8 mouse cellular contexts compared by ENCODE assay signal in the genomic region with DNA sequence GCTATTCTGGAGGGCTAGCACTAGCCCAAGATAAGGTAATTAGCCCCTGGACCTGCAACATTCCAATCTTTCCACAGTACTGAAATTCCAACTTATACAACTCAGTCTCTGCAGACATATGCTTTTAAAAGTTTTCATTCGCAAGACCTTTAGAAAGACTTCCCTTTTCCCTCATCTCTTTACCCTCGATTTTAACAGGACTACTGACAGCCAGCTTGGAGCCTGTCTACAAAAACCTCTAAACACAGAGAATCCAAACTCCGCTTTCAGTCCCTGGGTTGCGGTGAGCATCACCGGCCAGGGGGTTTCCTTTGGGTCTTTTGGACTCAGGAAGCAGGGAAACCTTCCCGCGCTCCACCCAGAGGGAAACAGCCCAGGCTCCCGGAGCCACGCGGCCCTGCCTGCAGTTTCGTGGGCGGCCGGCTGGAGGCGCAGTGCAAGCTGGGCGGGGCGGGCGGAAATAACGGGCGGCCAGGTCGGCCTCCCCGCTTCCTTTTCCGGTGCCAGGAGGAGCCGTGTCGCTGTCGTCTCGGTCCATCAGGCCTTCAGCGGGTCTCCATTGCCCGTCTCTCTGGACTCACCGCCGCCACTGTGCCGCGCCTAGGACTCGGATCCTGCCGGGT. TPM values are rescaled to one million over a fixed set of nuclear protein-coding genes. Genes with fewer than 3 reads are reported as not detected.
DNase-seq lines count a peak whose midpoint lies in the region; ATAC-seq lines count a peak whose summit lies in the region.

Gene Mapk1ip1l (plus strand): TSS at position 482 of the 623 bp plus-strand sequence.

- ATAC-seq in inflammation-experienced regulatory T-cells, adult 6 months: peak; percentile 89
- peak; percentile 89 for ATAC-seq in megakaryocyte-erythroid progenitor cell, adult 5-6 weeks (replicated peaks; ENCODE audit: low FRiP score, low TSS enrichment, poor library complexity, severe bottlenecking)

- intact Hi-C loops in gastrocnemius, postnatal 14 days (cut with DNase I; ENCODE audit: low total_unique reads): no loop called here
- intact Hi-C loops in left cerebral cortex, postnatal 10 days (cut with DNase I): no loop called here

- DNase-seq in adipocyte (ENCODE audit: low spot score): peak; percentile 78
- peak; percentile 91 for DNase-seq in embryo, embryonic 10 days (ENCODE audit: low spot score)
- DNase-seq in gastrocnemius, postnatal 14 days: peak; percentile 92
- peak; percentile 84 to 92 for DNase-seq in left cerebral cortex, postnatal 10 days (ENCODE audit: extremely low spot score in 1 of 2, low spot score in 2 of 2)
- DNase-seq in right cerebral cortex, postnatal 25 days: peak; percentile 92
- peak; percentile 88 to 94 for DNase-seq in urinary bladder, postnatal 4 days (ENCODE audit: low spot score in 2 of 2)

RNA-seq across cellular contexts. Expression of gene Mapk1ip1l, which starts in this region (rescaled TPM):
- total RNA-seq in gastrocnemius, postnatal 14 days (2021): 10 to 100 TPM; 28.6 to 31.9 TPM
- 10 to 100 TPM; 45.2 to 52.2 (median 49.0) TPM for polyA plus RNA-seq in inflammation-experienced regulatory T-cells, adult 6 months (2017; shearing (Covaris generic))
- total RNA-seq in left cerebral cortex, postnatal 10 days (2021): 10 to 100 TPM; 72.3 to 73.8 TPM
- 82.4 and 115 TPM in 2 replicates for total RNA-seq in megakaryocyte-erythroid progenitor cell, adult 5-6 weeks (2014; fragmentation: Nextera tagmentation)
- total RNA-seq in megakaryocyte-erythroid progenitor cell, adult 5-6 weeks (2017): 46.1 and 59.3 TPM in 2 replicates

Comparison
In these comparisons a context has a peak if more than half of its experiments do, and no peak if none do; other contexts are left out.
1. Peak in every context shown above with its lines: DNase-seq and ATAC-seq.